Mouse (Mus musculus) lung, adult 2 months (tissue): ENCODE measurements around the gene Rpap3.

Experiments
- CTCF ChIP-seq: fragments of 200-500 bp; IDR thresholded peaks from 2 replicates; pipeline ENCODE4 v1.5.1; 2011; ENCODE audit warnings: mild to moderate bottlenecking, low read length, control low read depth; ENCODE audit not compliant: insufficient read depth
- POLR2A ChIP-seq: fragments of 200-500 bp; IDR thresholded peaks from 2 replicates; pipeline ENCODE4 v1.6.1; 2011; ENCODE audit warnings: low read depth, mild to moderate bottlenecking, control low read depth, low read length, borderline replicate concordance; ENCODE audit errors: extremely low read depth

DNA sequence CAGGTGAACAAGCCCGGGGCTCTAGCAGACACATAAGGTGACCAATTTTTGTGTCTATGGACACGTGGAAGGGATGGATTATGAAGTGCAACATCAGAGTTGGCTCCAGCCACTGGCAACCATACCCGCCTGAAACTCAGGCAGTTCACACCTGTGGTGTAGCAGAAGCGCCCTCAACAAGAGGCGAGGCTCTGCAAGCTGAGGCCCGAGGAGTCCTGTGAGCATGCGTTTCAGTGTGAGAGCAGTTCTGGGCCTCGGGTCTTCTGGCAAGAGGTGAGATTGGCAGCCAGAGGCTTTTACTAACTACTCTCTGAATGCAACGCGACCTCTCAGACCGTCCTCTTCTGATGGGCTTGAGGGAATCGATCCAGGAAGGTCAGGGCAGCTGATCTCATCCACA, 36.0 kb upstream of the Rpap3 start:
- TF ChIP-seq POLR2A (no peak), CTCF (no peak)
